Mouse (Mus musculus) myocyte (in vitro differentiated cells): ENCODE results near the gene Scyl1.

Experiments used
- CEBPB ChIP-seq: IDR thresholded peaks from 2 replicates; pipeline ENCODE4 v1.6.1; 2011; ENCODE audit warnings: mild to moderate bottlenecking, moderate library complexity; ENCODE audit not compliant: poor library complexity, insufficient read depth, severe bottlenecking
- E2F4 ChIP-seq: IDR thresholded peaks from one replicate; pipeline ENCODE4 v1.6.1; 2011; ENCODE audit warnings: mild to moderate bottlenecking, control low read depth, moderate library complexity; ENCODE audit not compliant: insufficient read depth
- MAX ChIP-seq: IDR thresholded peaks from one replicate; pipeline ENCODE4 v1.6.1; 2011; ENCODE audit warnings: low read depth, mild to moderate bottlenecking, control low read depth
- MYOD1 ChIP-seq, 3 experiments: IDR thresholded peaks; one replicate each; pipeline ENCODE4 v1.6.1; 2011; ENCODE audit warnings: control low read depth in 2 of 3, low read depth in 2 of 3, mild to moderate bottlenecking in 2 of 3, moderate library complexity in 1 of 3; ENCODE audit not compliant: insufficient read length in 2 of 3, control insufficient read depth in 1 of 3
- MYOG ChIP-seq, 3 experiments: IDR thresholded peaks; one replicate each; pipeline ENCODE4 v1.6.1; 2011; ENCODE audit warnings: control low read depth in 2 of 3, low read depth in 2 of 3, mild to moderate bottlenecking in 2 of 3; ENCODE audit not compliant: insufficient read length in 2 of 3, control insufficient read depth in 1 of 3, insufficient read depth in 1 of 3
- POLR2A ChIP-seq: IDR thresholded peaks from one replicate; pipeline ENCODE4 v1.6.1; 2011; ENCODE audit warnings: low read depth, mild to moderate bottlenecking, control low read depth, moderate library complexity; ENCODE audit not compliant: insufficient read length
- POLR2AphosphoS2 ChIP-seq: IDR thresholded peaks from one replicate; pipeline ENCODE4 v1.6.1; 2011; ENCODE audit warnings: low read depth, control low read depth; ENCODE audit not compliant: insufficient read length
- REST ChIP-seq: IDR thresholded peaks from one replicate; pipeline ENCODE4 v1.6.1; 2011; ENCODE audit warnings: mild to moderate bottlenecking, control low read depth, moderate library complexity; ENCODE audit not compliant: insufficient read depth, insufficient read length
- SRF ChIP-seq: IDR thresholded peaks from one replicate; pipeline ENCODE4 v1.6.1; 2011; ENCODE audit warnings: low read depth; ENCODE audit not compliant: control insufficient read depth, insufficient read length
- TCF12 ChIP-seq: IDR thresholded peaks from one replicate; pipeline ENCODE4 v1.6.1; 2011; ENCODE audit warnings: mild to moderate bottlenecking, control low read depth; ENCODE audit not compliant: poor library complexity, insufficient read depth, severe bottlenecking
- TCF3 ChIP-seq: IDR thresholded peaks from one replicate; pipeline ENCODE4 v1.6.1; 2011; ENCODE audit warnings: low read depth, control low read depth; ENCODE audit not compliant: insufficient read length
- USF1 ChIP-seq: IDR thresholded peaks from one replicate; pipeline ENCODE4 v1.6.1; 2011; ENCODE audit warnings: low read depth, mild to moderate bottlenecking, control low read depth, moderate library complexity

- TF ChIP-seq MAX = no peak
- no peak for TF ChIP-seq USF1
- no peak for TF ChIP-seq MYOG (IDR thresholded peaks at IDR 0.05; ENCODE audit: control insufficient read depth in 1 of 3, insufficient read depth in 1 of 3, insufficient read length in 2 of 3, low read depth in 2 of 3)
- no peak for TF ChIP-seq E2F4
- peak; percentile 70 for TF ChIP-seq POLR2A
- TF ChIP-seq REST = no peak
- TF ChIP-seq SRF = no peak
- no peak for TF ChIP-seq TCF12
- TF ChIP-seq MYOD1 (IDR thresholded peaks at IDR 0.05; ENCODE audit: control insufficient read depth in 1 of 3, insufficient read length in 2 of 3, low read depth in 2 of 3) = no peak
- peak; percentile 96 for TF ChIP-seq POLR2AphosphoS2
- TF ChIP-seq TCF3 = no peak
- no peak for TF ChIP-seq CEBPB
Measured at GRCm38 (mm10) chr19:5798700-5799479, 27.7 kb upstream of the Scyl1 start.
